Mouse (Mus musculus): Measurements from ENCODE around the gene Rbfox1. TPM values are rescaled to one million over a fixed set of nuclear protein-coding genes. Genes with fewer than 3 reads are reported as not detected.

The Rbfox1 gene
- polyA plus RNA-seq, 1 experiment from 2014 or later, result 7.5 TPM

DNA sequence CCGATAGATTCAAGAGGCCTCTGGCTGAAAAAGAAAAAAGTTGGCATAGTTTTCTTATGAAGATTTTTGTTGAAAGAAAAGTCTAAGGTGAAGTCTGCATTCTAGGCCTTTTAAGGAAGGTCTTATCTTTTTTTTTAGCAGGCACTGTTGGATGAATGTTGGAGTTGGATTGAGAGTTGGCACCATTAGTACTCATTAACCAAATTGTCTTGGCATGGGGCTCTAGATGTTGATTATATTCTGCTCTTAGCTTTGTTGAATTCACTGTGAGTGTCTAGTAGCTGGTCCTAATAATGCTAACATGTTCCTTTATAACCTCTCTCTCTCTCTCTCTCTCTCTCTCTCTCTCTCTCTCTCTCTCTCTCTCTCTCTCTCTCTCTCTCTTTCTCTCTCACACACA lies 731.4 kb downstream of the Rbfox1 start:
- Histone ChIP-seq H3K4me3 (ENCODE audit: low read length) (no peak overlapping the region), H3K9me3 (ENCODE audit: control insufficient read depth, low read length) (no peaks in the 10 kb centered on the region), H3K4me2 (replicated peaks; ENCODE audit: low read depth, low read length) (no peak overlapping the region), H3K27me3 (ENCODE audit: control insufficient read depth, insufficient read depth, low read length) (no peaks in the 10 kb centered on the region), H3K9ac (ENCODE audit: low read depth, low read length) (no peak overlapping the region), H3K36me3 (ENCODE audit: control insufficient read depth, insufficient read depth, low read length) (no peaks in the 10 kb centered on the region), H3K27ac (ENCODE audit: low read depth, low read length) (no peak overlapping the region), H3K4me1 (ENCODE audit: control insufficient read depth, insufficient read depth, low read length) (no peaks in the 10 kb centered on the region)
- 93% methylated on average over 1 of the region's 1 CpGs for WGBS
- ATAC-seq (ENCODE audit: low FRiP score, low TSS enrichment), result no peak

DNA sequence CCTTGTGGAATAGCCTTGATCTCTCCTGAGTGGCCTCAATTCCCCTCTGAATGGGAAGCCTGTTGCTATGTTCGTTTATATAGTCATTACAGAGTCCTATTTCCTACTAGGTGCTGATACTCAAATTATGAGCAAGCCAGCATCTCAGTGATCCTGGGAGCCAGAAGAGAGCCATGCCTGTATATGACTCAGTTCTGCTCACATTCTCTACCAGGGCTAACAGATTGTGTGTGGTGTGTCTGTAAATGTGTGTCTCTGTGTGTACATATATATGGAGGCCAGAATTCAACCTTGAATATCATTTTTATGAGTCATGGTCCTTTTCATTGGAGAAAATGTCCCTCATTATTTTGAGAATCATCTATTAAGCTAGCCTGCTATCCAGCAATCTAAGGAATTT lies 755.2 kb downstream of the Rbfox1 start:
- Histone ChIP-seq H3K27ac (ENCODE audit: low read depth, low read length) (no peak overlapping the region), H3K4me3 (ENCODE audit: low read length) (no peak overlapping the region), H3K4me2 (replicated peaks; ENCODE audit: low read depth, low read length) (no peak overlapping the region), H3K9me3 (ENCODE audit: control insufficient read depth, low read length) (no peaks in the 10 kb centered on the region), H3K36me3 (ENCODE audit: control insufficient read depth, insufficient read depth, low read length) (no peaks in the 10 kb centered on the region), H3K4me1 (ENCODE audit: control insufficient read depth, insufficient read depth, low read length) (no peaks in the 10 kb centered on the region), H3K9ac (ENCODE audit: low read depth, low read length) (no peak overlapping the region), H3K27me3 (ENCODE audit: control insufficient read depth, insufficient read depth, low read length) (no peaks in the 10 kb centered on the region)
- no peak for ATAC-seq (ENCODE audit: low FRiP score, low TSS enrichment)
- 52% methylated on average over 1 of the region's 1 CpGs for WGBS

DNA sequence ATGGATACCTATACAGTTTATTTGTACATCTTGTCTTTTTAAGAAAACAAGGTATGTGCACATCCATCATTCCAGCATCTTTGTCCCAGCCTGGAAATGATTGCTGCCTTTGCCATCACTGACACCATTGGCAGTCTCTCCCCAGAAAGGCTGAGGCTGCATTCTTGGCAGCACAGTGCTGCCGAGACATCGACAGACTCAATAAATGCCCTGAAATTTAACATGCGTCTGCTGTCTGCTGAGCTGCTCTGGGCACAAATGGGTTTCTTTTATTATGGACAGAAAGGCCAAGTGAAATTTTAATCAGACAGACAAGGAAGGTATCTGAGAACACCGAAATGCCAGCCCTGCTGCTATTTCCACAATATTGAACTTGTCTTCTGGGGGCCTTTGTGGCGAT lies 761.8 kb downstream of the Rbfox1 start:
- no peak overlapping the region for H3K4me3 ChIP-seq (ENCODE audit: low read length)

DNA sequence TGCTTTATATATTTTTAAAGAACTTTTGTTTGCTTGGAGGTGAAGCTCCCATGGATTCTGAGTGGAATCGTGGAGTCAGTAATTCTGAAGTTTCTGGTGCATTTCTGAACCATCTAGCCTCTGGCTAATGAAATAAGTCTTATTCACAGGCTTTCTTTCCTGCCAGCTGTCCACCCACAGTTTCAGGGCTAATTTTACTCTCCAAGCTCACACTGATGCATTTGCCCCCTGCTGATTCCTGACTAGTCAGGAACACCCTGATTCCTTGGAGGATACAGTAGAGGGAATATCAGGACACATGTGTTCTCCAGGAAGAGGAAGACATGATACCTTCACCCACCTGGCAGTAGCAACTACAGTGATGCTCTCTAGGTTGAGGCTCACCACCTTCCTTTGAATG lies 763.6 kb downstream of the Rbfox1 start:
- H3K9ac ChIP-seq (ENCODE audit: low read depth, low read length), result no peak overlapping the region
- H3K27ac ChIP-seq (ENCODE audit: low read depth, low read length), result no peak overlapping the region
- no peak for ATAC-seq (ENCODE audit: low FRiP score, low TSS enrichment)
- no peaks in the 10 kb centered on the region for H3K36me3 ChIP-seq (ENCODE audit: control insufficient read depth, insufficient read depth, low read length)
- WGBS, result 72% methylated on average over 1 of the region's 1 CpGs
- no peaks in the 10 kb centered on the region for H3K4me1 ChIP-seq (ENCODE audit: control insufficient read depth, insufficient read depth, low read length)
- H3K4me2 ChIP-seq (replicated peaks; ENCODE audit: low read depth, low read length), result no peak overlapping the region
- no peaks in the 10 kb centered on the region for H3K9me3 ChIP-seq (ENCODE audit: control insufficient read depth, low read length)
- no peaks in the 10 kb centered on the region for H3K27me3 ChIP-seq (ENCODE audit: control insufficient read depth, insufficient read depth, low read length)
- no peak overlapping the region for H3K4me3 ChIP-seq (ENCODE audit: low read length)

More for the DNA sequence above, 761.8 kb downstream of the Rbfox1 start:
- 77% methylated on average over 5 of the region's 5 CpGs for WGBS
- Histone ChIP-seq H3K27me3 (ENCODE audit: control insufficient read depth, insufficient read depth, low read length) (no peaks in the 10 kb centered on the region), H3K4me2 (replicated peaks; ENCODE audit: low read depth, low read length) (no peak overlapping the region), H3K27ac (ENCODE audit: low read depth, low read length) (no peak overlapping the region), H3K9me3 (ENCODE audit: control insufficient read depth, low read length) (no peaks in the 10 kb centered on the region), H3K36me3 (ENCODE audit: control insufficient read depth, insufficient read depth, low read length) (no peaks in the 10 kb centered on the region), H3K4me1 (ENCODE audit: control insufficient read depth, insufficient read depth, low read length) (no peaks in the 10 kb centered on the region), H3K9ac (ENCODE audit: low read depth, low read length) (no peak overlapping the region)
- no peak for ATAC-seq (ENCODE audit: low FRiP score, low TSS enrichment)

DNA sequence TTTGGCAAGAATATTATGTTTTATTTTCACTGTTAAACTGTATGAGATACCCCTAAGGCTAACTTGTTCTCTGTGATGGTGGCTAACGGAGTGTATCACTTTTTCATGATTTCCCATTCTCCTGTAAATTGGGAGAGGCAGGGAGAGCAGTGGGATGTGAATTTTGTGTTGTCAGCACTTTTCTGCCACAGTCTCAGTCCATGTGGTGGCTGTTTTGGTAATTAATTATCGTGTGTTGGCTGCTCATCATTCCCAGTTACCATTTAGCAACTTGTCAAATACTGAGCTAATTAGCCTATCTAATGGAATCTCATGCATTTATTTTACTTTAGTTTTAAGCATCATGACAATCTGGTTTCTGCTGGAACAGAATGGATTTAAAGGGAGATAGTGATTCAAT lies 773.4 kb downstream of the Rbfox1 start:
- ATAC-seq (ENCODE audit: low FRiP score, low TSS enrichment), result no peak
- Histone ChIP-seq H3K36me3 (ENCODE audit: control insufficient read depth, insufficient read depth, low read length) (no peaks in the 10 kb centered on the region), H3K9ac (ENCODE audit: low read depth, low read length) (no peak overlapping the region), H3K4me2 (replicated peaks; ENCODE audit: low read depth, low read length) (no peak overlapping the region), H3K4me3 (ENCODE audit: low read length) (no peak overlapping the region), H3K9me3 (ENCODE audit: control insufficient read depth, low read length) (peaks cover 4% of the 10 kb centered on the region), H3K27me3 (ENCODE audit: control insufficient read depth, insufficient read depth, low read length) (no peaks in the 10 kb centered on the region), H3K4me1 (ENCODE audit: control insufficient read depth, insufficient read depth, low read length) (no peaks in the 10 kb centered on the region), H3K27ac (ENCODE audit: low read depth, low read length) (no peak overlapping the region)
- WGBS, result 83% methylated on average over 2 of the region's 2 CpGs

DNA sequence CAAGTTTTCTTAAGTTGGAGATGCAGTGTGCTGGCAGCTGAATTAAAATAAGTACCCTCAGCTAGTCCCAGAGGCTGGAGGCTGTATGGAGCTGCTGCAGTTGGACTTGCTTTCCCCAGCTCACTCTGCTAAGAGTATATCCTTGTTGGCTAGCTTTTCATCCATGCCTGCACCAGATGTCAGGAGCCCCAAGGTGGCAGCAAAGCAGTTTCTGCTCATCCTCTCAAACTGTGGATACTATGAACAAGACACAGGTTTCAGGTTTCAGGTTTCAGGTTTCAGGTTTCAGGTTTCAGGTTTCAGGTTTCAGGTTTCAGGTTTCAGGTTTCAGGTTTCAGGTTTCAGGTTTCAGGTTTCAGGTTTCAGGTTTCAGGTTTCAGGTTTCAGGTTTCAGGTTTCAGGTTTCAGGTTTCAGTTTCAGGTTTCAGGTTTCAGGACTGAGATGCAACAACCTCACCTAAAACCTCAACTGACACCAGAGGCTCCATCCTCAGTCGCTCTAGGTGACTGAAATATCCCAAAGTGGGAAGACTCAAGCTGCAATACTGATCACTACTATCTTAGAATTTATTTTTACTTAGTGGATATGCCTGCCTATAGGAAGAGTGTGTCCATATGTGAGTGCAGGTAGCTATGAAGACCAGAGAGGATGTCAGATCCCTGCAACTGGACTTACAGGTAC lies 801.1 kb downstream of the Rbfox1 start:
- Histone ChIP-seq H3K27ac (ENCODE audit: low read depth, low read length) (no peak overlapping the region), H3K27me3 (ENCODE audit: control insufficient read depth, insufficient read depth, low read length) (no peaks in the 10 kb centered on the region), H3K4me2 (replicated peaks; ENCODE audit: low read depth, low read length) (no peak overlapping the region), H3K36me3 (ENCODE audit: control insufficient read depth, insufficient read depth, low read length) (no peaks in the 10 kb centered on the region), H3K9ac (ENCODE audit: low read depth, low read length) (no peak overlapping the region), H3K4me1 (ENCODE audit: control insufficient read depth, insufficient read depth, low read length) (no peaks in the 10 kb centered on the region), H3K9me3 (ENCODE audit: control insufficient read depth, low read length) (no peaks in the 10 kb centered on the region), H3K4me3 (ENCODE audit: low read length) (no peak overlapping the region)
- 93% methylated on average over 1 of the region's 1 CpGs for WGBS
- no peak for ATAC-seq (ENCODE audit: low FRiP score, low TSS enrichment)

DNA sequence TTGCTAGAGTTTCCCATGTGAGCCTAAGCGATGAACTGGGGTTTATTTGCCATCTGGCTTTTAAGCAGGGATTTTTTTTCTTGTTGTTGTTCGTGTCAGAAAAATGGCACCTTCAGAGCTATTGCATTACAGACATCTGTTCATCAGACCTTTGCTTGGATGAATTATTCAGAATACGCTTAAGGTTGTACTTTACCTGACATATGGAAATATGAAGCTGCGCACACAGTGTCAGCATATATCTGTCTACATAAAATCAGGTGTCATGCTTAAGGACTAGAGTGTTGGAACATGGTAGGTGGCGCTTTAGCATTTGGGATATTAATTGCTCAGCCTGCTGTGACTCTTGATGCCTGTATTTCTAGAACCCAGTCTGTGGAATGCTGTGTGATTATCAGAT lies 819.7 kb downstream of the Rbfox1 start:
- H3K27me3 ChIP-seq (ENCODE audit: control insufficient read depth, insufficient read depth, low read length), result no peaks in the 10 kb centered on the region
- no peak overlapping the region for H3K4me3 ChIP-seq (ENCODE audit: low read length)
- H3K36me3 ChIP-seq (ENCODE audit: control insufficient read depth, insufficient read depth, low read length), result no peaks in the 10 kb centered on the region
- no peaks in the 10 kb centered on the region for H3K4me1 ChIP-seq (ENCODE audit: control insufficient read depth, insufficient read depth, low read length)
- no peak for ATAC-seq (ENCODE audit: low FRiP score, low TSS enrichment)
- WGBS, result 92% methylated on average over 5 of the region's 5 CpGs
- no peak overlapping the region for H3K9ac ChIP-seq (ENCODE audit: low read depth, low read length)
- H3K9me3 ChIP-seq (ENCODE audit: control insufficient read depth, low read length), result no peaks in the 10 kb centered on the region
- H3K27ac ChIP-seq (ENCODE audit: low read depth, low read length), result no peak overlapping the region
- H3K4me2 ChIP-seq (replicated peaks; ENCODE audit: low read depth, low read length), result no peak overlapping the region

DNA sequence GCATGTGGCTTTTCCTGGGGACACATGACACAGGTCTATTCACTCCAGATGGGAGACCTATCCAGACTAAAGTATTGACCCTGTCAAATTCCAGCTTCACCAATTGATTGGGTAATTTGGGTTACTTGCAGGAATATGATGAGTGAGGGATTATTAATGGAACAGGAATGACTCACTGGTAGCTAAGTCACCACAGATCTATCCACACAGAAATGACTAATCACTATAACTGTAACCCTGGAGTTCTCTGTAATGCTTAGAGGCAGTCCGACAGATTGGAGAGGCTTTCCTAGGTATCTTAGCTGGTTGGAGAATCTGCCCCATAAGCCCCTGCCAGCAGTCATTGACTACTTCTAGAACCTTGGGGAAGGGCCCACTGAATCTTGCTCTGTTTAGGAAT lies 827.2 kb downstream of the Rbfox1 start:
- no peak overlapping the region for H3K27ac ChIP-seq (ENCODE audit: low read depth, low read length)
- no peak for ATAC-seq (ENCODE audit: low FRiP score, low TSS enrichment)
- H3K4me3 ChIP-seq (ENCODE audit: low read length), result no peak overlapping the region
- no peaks in the 10 kb centered on the region for H3K27me3 ChIP-seq (ENCODE audit: control insufficient read depth, insufficient read depth, low read length)
- 97% methylated on average over 1 of the region's 1 CpGs for WGBS
- H3K36me3 ChIP-seq (ENCODE audit: control insufficient read depth, insufficient read depth, low read length), result no peaks in the 10 kb centered on the region
- H3K4me1 ChIP-seq (ENCODE audit: control insufficient read depth, insufficient read depth, low read length), result no peaks in the 10 kb centered on the region
- H3K9me3 ChIP-seq (ENCODE audit: control insufficient read depth, low read length), result no peaks in the 10 kb centered on the region
- no peak overlapping the region for H3K9ac ChIP-seq (ENCODE audit: low read depth, low read length)
- H3K4me2 ChIP-seq (replicated peaks; ENCODE audit: low read depth, low read length), result no peak overlapping the region

DNA sequence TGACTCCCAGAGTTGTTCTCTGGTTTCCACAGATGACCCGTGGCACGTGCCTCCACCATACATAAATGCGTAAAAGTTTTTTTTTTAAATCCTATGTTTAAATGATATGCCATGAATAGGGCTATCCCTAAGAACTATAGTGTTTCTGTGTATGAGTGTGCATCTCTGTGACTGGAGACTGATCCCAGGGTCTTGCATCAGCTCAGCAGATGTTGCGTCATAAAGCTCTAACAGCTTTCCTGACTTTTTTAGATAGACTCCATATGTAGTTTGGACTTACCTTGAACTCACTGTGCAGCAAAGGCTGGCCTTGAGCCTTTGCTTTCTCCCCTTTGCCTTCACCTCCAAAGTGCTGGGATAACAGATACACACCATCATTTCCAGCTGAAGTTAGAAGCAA lies 830.1 kb downstream of the Rbfox1 start:
- no peak for ATAC-seq (ENCODE audit: low FRiP score, low TSS enrichment)
- H3K9me3 ChIP-seq (ENCODE audit: control insufficient read depth, low read length), result no peaks in the 10 kb centered on the region
- WGBS, result 90% methylated on average over 4 of the region's 4 CpGs
- H3K4me1 ChIP-seq (ENCODE audit: control insufficient read depth, insufficient read depth, low read length), result no peaks in the 10 kb centered on the region
- H3K27me3 ChIP-seq (ENCODE audit: control insufficient read depth, insufficient read depth, low read length), result no peaks in the 10 kb centered on the region
- H3K27ac ChIP-seq (ENCODE audit: low read depth, low read length), result no peak overlapping the region
- no peak overlapping the region for H3K4me3 ChIP-seq (ENCODE audit: low read length)
- H3K9ac ChIP-seq (ENCODE audit: low read depth, low read length), result no peak overlapping the region
- H3K4me2 ChIP-seq (replicated peaks; ENCODE audit: low read depth, low read length), result no peak overlapping the region
- no peaks in the 10 kb centered on the region for H3K36me3 ChIP-seq (ENCODE audit: control insufficient read depth, insufficient read depth, low read length)

Data from kidney, embryonic 14.5 days (tissue).